Mouse (Mus musculus) CH12.LX (cell line): ENCODE results near the gene Hdac1. TPM values are rescaled to one million over a fixed set of nuclear protein-coding genes. Genes with fewer than 3 reads are reported as not detected.

Experiments used
- DNase-seq: peaks from one replicate; pipeline ENCODE4 v3.0.0-alpha.2; 2013; ENCODE audit errors: extremely low read depth
- H3K27ac ChIP-seq: 2 replicates; pipeline ENCODE4 v1.5.1; 2012; ENCODE audit warnings: low read depth, mild to moderate bottlenecking, control low read depth, moderate library complexity; ENCODE audit not compliant: insufficient read depth
- H3K27me3 ChIP-seq: replicated peaks from 2 replicates; pipeline ENCODE3; 2012; ENCODE audit warnings: inconsistent platforms
- H3K36me3 ChIP-seq, 2 experiments: replicated peaks in 1 of 2; 2 replicates each; pipeline versions ENCODE3 to v1.6.1; 2012; ENCODE audit warnings: inconsistent platforms in 1 of 2, low read length in 1 of 2, mild to moderate bottlenecking in 1 of 2, mixed read lengths in 1 of 2, moderate library complexity in 1 of 2; ENCODE audit not compliant: control insufficient read depth in 1 of 2, insufficient read depth in 1 of 2
- H3K4me1 ChIP-seq, 2 experiments: 2 replicates each; pipeline ENCODE4 v1.6.1; 2012; ENCODE audit warnings: inconsistent platforms in 1 of 2, moderate library complexity in 1 of 2; ENCODE audit not compliant: insufficient read depth in 2 of 2, control insufficient read depth in 1 of 2
- H3K4me2 ChIP-seq: 2 replicates; pipeline ENCODE4 v1.6.1; 2012; ENCODE audit warnings: low read depth, mild to moderate bottlenecking, control low read depth; ENCODE audit not compliant: poor library complexity, insufficient read depth, severe bottlenecking
- H3K4me3 ChIP-seq, 3 experiments: fragments of 150-350 bp in 1 of 3; sonication (generic) in 1 of 3; replicated peaks in 1 of 3; 2 replicates each; pipeline versions ENCODE3 to v1.5.1; 2011 to 2012; ENCODE audit warnings: low read depth in 2 of 3, low read length in 2 of 3, mild to moderate bottlenecking in 2 of 3, moderate library complexity in 2 of 3, control low read depth in 1 of 3, improper control_type of control experiment in 1 of 3, inconsistent platforms in 1 of 3, mixed read lengths in 1 of 3; ENCODE audit not compliant: poor library complexity in 1 of 3
- H3K79me2 ChIP-seq: replicated peaks from 2 replicates; pipeline ENCODE4 v1.6.1; 2012; ENCODE audit warnings: mild to moderate bottlenecking, moderate library complexity; ENCODE audit not compliant: control insufficient read depth, poor library complexity, insufficient read depth, severe bottlenecking; ENCODE audit errors: extremely low read depth
- H3K9ac ChIP-seq: 2 replicates; pipeline ENCODE4 v1.6.1; 2012; ENCODE audit warnings: low read depth, mild to moderate bottlenecking, control low read depth, moderate library complexity; ENCODE audit not compliant: insufficient read depth
- H3K9me3 ChIP-seq: replicated peaks from 2 replicates; pipeline ENCODE3; 2012; ENCODE audit warnings: low read length, inconsistent platforms, mixed read lengths
- BHLHE40 ChIP-seq: IDR thresholded peaks from 2 replicates; pipeline ENCODE4 v1.6.1; 2011; ENCODE audit warnings: mild to moderate bottlenecking, low read depth, low read length, improper control_type of control experiment
- CHD1 ChIP-seq: IDR thresholded peaks from 2 replicates; pipeline ENCODE4 v1.6.1; 2012; ENCODE audit warnings: low read depth, low read length, improper control_type of control experiment, inconsistent platforms
- CHD2 ChIP-seq: IDR thresholded peaks from 2 replicates; pipeline ENCODE4 v1.6.1; 2011; ENCODE audit warnings: low read length, improper control_type of control experiment
- CTCF ChIP-seq, 2 experiments: IDR thresholded peaks in 1 of 2; conservative IDR thresholded peaks in 1 of 2; 2 replicates each; pipeline ENCODE4 v1.5.1; 2011 to 2012; ENCODE audit warnings: low read depth in 2 of 2, low read length in 2 of 2, improper control_type of control experiment in 1 of 2, inconsistent platforms in 1 of 2, mild to moderate bottlenecking in 1 of 2, moderate library complexity in 1 of 2
- ELF1 ChIP-seq: IDR thresholded peaks from 2 replicates; pipeline ENCODE4 v1.6.1; 2014; ENCODE audit warnings: low read depth, mild to moderate bottlenecking, inconsistent platforms, low read length, improper control_type of control experiment
- EP300 ChIP-seq: IDR thresholded peaks from 2 replicates; pipeline ENCODE4 v1.6.1; 2011; ENCODE audit warnings: low read length, improper control_type of control experiment
- ETS1 ChIP-seq: conservative IDR thresholded peaks from 2 replicates; pipeline ENCODE4 v1.6.1; 2012; ENCODE audit warnings: low read depth, mild to moderate bottlenecking, inconsistent platforms, low read length, improper control_type of control experiment, moderate library complexity
- HCFC1 ChIP-seq: IDR thresholded peaks from 2 replicates; pipeline ENCODE4 v1.6.1; 2012; ENCODE audit warnings: low read depth, mild to moderate bottlenecking, inconsistent platforms, low read length, improper control_type of control experiment
- IRF4 ChIP-seq: IDR thresholded peaks from 2 replicates; pipeline ENCODE4 v1.6.1; 2014; ENCODE audit warnings: low read depth, mild to moderate bottlenecking, inconsistent platforms, low read length, improper control_type of control experiment
- JUN ChIP-seq: IDR thresholded peaks from 2 replicates; pipeline ENCODE4 v1.6.1; 2011; ENCODE audit warnings: low read depth, mild to moderate bottlenecking, low read length, improper control_type of control experiment, moderate library complexity; ENCODE audit not compliant: insufficient read depth
- JUND ChIP-seq: conservative IDR thresholded peaks from 2 replicates; pipeline ENCODE4 v1.6.1; 2011; ENCODE audit warnings: low read depth, low read length, improper control_type of control experiment
- KAT2A ChIP-seq: IDR thresholded peaks from 2 replicates; pipeline ENCODE4 v1.6.1; 2012; ENCODE audit warnings: low read length, improper control_type of control experiment, inconsistent platforms; ENCODE audit not compliant: insufficient replicate concordance
- MAFK ChIP-seq: IDR thresholded peaks from 2 replicates; pipeline ENCODE4 v1.6.1; 2011; ENCODE audit warnings: low read length, improper control_type of control experiment; ENCODE audit not compliant: insufficient replicate concordance
- MAX ChIP-seq: IDR thresholded peaks from 2 replicates; pipeline ENCODE4 v1.6.1; 2011; ENCODE audit warnings: low read length, improper control_type of control experiment
- MAZ ChIP-seq: IDR thresholded peaks from 2 replicates; pipeline ENCODE4 v1.6.1; 2012; ENCODE audit warnings: low read depth, mild to moderate bottlenecking, inconsistent platforms, low read length, improper control_type of control experiment, moderate library complexity
- MEF2A ChIP-seq: IDR thresholded peaks from 2 replicates; pipeline ENCODE4 v1.6.1; 2014; ENCODE audit warnings: low read depth, mild to moderate bottlenecking, inconsistent platforms, low read length, improper control_type of control experiment, borderline replicate concordance
- MXI1 ChIP-seq: IDR thresholded peaks from 2 replicates; pipeline ENCODE4 v1.6.1; 2011; ENCODE audit warnings: mild to moderate bottlenecking, low read depth, low read length, improper control_type of control experiment
- MYC ChIP-seq: IDR thresholded peaks from 2 replicates; pipeline ENCODE4 v1.6.1; 2011; ENCODE audit warnings: low read depth, mild to moderate bottlenecking, improper control_type of control experiment, low read length
- POLR2A ChIP-seq: IDR thresholded peaks from 2 replicates; pipeline ENCODE4 v1.6.1; 2011; ENCODE audit warnings: low read depth, mild to moderate bottlenecking, improper control_type of control experiment, low read length
- RAD21 ChIP-seq: IDR thresholded peaks from 2 replicates; pipeline ENCODE4 v1.6.1; 2011; ENCODE audit warnings: low read depth, mild to moderate bottlenecking, low read length, improper control_type of control experiment, moderate library complexity
- RCOR1 ChIP-seq: conservative IDR thresholded peaks from 2 replicates; pipeline ENCODE4 v1.6.1; 2012; ENCODE audit warnings: low read depth, mild to moderate bottlenecking, inconsistent platforms, low read length, improper control_type of control experiment
- SIN3A ChIP-seq: IDR thresholded peaks from 2 replicates; pipeline ENCODE4 v1.6.1; 2012; ENCODE audit warnings: low read length, improper control_type of control experiment, inconsistent platforms
- SMC3 ChIP-seq: IDR thresholded peaks from 2 replicates; pipeline ENCODE4 v1.6.1; 2011; ENCODE audit warnings: low read depth, low read length, improper control_type of control experiment
- TCF12 ChIP-seq: IDR thresholded peaks from 2 replicates; pipeline ENCODE4 v1.6.1; 2014; ENCODE audit warnings: low read depth, mild to moderate bottlenecking, inconsistent platforms, low read length, improper control_type of control experiment
- UBTF ChIP-seq: IDR thresholded peaks from 2 replicates; pipeline ENCODE4 v1.6.1; 2012; ENCODE audit warnings: low read depth, mild to moderate bottlenecking, inconsistent platforms, low read length, improper control_type of control experiment, moderate library complexity
- USF1 ChIP-seq: IDR thresholded peaks from 2 replicates; pipeline ENCODE4 v1.6.1; 2014; ENCODE audit warnings: low read depth, mild to moderate bottlenecking, inconsistent platforms, low read length, improper control_type of control experiment
- ZKSCAN1 ChIP-seq: IDR thresholded peaks from 2 replicates; pipeline ENCODE4 v1.6.1; 2012; ENCODE audit warnings: low read depth, inconsistent platforms, low read length, improper control_type of control experiment, borderline replicate concordance
- ZMIZ1 ChIP-seq: IDR thresholded peaks from 2 replicates; pipeline ENCODE4 v1.6.1; 2012; ENCODE audit warnings: low read depth, mild to moderate bottlenecking, inconsistent platforms, low read length, improper control_type of control experiment
- ZNF384 ChIP-seq: IDR thresholded peaks from 2 replicates; pipeline ENCODE4 v1.6.1; 2012; ENCODE audit warnings: low read depth, low read length, improper control_type of control experiment, inconsistent platforms
- dilution Hi-C: fragments of 300-500 bp; cut with MboI; formaldehyde crosslinking; loops from 2 replicates; pipeline ENCODE4 v1.14.3; 2020; ENCODE audit warnings: low sequenced_read_pairs; ENCODE audit not compliant: extremely low pct_unique_long_range_greater_than_20kb, extremely low pct_ligation_motif_present
- in situ Hi-C: fragments of 300-500 bp; cut with MboI; formaldehyde crosslinking; loops from 3 replicates; pipeline ENCODE4 v1.14.3; 2019; ENCODE audit warnings: low sequenced_read_pairs, low pct_ligation_motif_present, low pct_unique_long_range_greater_than_20kb, mixed read lengths
- polyA plus RNA-seq: library from polyadenylated mRNA; unstranded; fragments of >175 nt; gene quantifications from 2 replicates; pipeline ENCODE4 v1.2.1, GENCODE M21; 2012; ENCODE audit warnings: low read depth; ENCODE audit not compliant: insufficient read length
- total RNA-seq, 2 experiments: library from RNA; depleted of rRNA; stranded (reverse); fragments of 300-350 nt in 1 of 2; fragments of >200 nt in 1 of 2; gene quantifications; 2 replicates each; pipeline ENCODE4 v1.2.3; 2012 to 2014

Hdac1 gene
- total and polyA plus RNA-seq, 3 experiments = 71.7 to 231 (median 106) TPM

- TF ChIP-seq MYC = no peak
- TF ChIP-seq, all 38 proteins: peak for 10
Observed at GRCm38 (mm10) chr4:129576863-129577491, 34.5 kb upstream of the Hdac1 start (continued).

- TF ChIP-seq CHD2 = peak; percentile 90
- peak; percentile 38; the same call in 1 of the 2 replicates for TF ChIP-seq POLR2A
- TF ChIP-seq UBTF = no peak
- TF ChIP-seq SIN3A = peak; percentile 71; the same call in 1 of the 2 replicates
- no peak for TF ChIP-seq SMC3
- 0 out of 2 replicates have a peak, but pooled peaks have one; percentile 70 for TF ChIP-seq MYC
- no peak for TF ChIP-seq RAD21
- peak; percentile 94 for TF ChIP-seq ZNF384
- peak; percentile 82 for TF ChIP-seq EP300
- no peak for TF ChIP-seq MAX
- TF ChIP-seq ZMIZ1 = no peak
- TF ChIP-seq TCF12 = peak; percentile 85
- TF ChIP-seq CHD1 = no peak
- peak; percentile 51; the same call in 1 of the 2 replicates for TF ChIP-seq HCFC1
- TF ChIP-seq BHLHE40 = peak; percentile 79
- TF ChIP-seq MAZ = peak; percentile 88
- peak; percentile 83 for TF ChIP-seq IRF4
- no peak for TF ChIP-seq KAT2A
- peak; percentile 99 for TF ChIP-seq MEF2A
- 0 out of 2 replicates have a peak, but pooled peaks have one; percentile 66 for TF ChIP-seq MXI1
- peak; percentile 49; the same call in 1 of the 2 replicates for TF ChIP-seq ELF1
- TF ChIP-seq RCOR1 = no peak
- TF ChIP-seq ZKSCAN1 = no peak
- TF ChIP-seq MAFK = no peak
- TF ChIP-seq JUN = peak; percentile 83
- no peak for TF ChIP-seq CTCF (conservative IDR thresholded peaks at IDR 0.05 in 1 of 2, IDR thresholded peaks at IDR 0.05 in 1 of 2; ENCODE audit: low read depth in 2 of 2, low read length in 2 of 2)
- no peak for TF ChIP-seq USF1
- TF ChIP-seq JUND = peak; percentile 65; the same call in 1 of the 2 replicates
- TF ChIP-seq ETS1 = peak; percentile 94
- TF ChIP-seq, all 38 proteins: peak for 17
- H3K4me1 ChIP-seq = peaks cover 28 to 87% of the 10 kb centered on the region in 2 experiments
- H3K9ac ChIP-seq = peak overlapping the region; percentile 34
- in situ Hi-C loops (no loop called here), dilution Hi-C loops (no loop called here)
- no peaks in the 10 kb centered on the region for H3K36me3 ChIP-seq
- peak overlapping the region; percentile 88 for H3K27ac ChIP-seq
- DNase-seq = peak; percentile 96
- no peaks in the 10 kb centered on the region for H3K9me3 ChIP-seq
- no peaks in the 10 kb centered on the region for H3K79me2 ChIP-seq
- peak overlapping the region; percentile 52 for H3K4me2 ChIP-seq
- H3K4me3 ChIP-seq = peak overlapping the region in 1 of 3 experiments; percentile 30
- H3K27me3 ChIP-seq = no peaks in the 10 kb centered on the region
Observed at GRCm38 (mm10) chr4:129575171-129575844, 32.8 kb upstream of the Hdac1 start.
